Mouse (Mus musculus) naive thymus-derived CD4-positive, alpha-beta T cell, adult 2 months (primary cell): Measurements from ENCODE around the gene Tbc1d8.

Experiments used
- DNase-seq: peaks from one replicate; pipeline ENCODE4 v3.0.0-alpha.2; 2011; ENCODE audit warnings: low read depth

Gene Tbc1d8

DNA sequence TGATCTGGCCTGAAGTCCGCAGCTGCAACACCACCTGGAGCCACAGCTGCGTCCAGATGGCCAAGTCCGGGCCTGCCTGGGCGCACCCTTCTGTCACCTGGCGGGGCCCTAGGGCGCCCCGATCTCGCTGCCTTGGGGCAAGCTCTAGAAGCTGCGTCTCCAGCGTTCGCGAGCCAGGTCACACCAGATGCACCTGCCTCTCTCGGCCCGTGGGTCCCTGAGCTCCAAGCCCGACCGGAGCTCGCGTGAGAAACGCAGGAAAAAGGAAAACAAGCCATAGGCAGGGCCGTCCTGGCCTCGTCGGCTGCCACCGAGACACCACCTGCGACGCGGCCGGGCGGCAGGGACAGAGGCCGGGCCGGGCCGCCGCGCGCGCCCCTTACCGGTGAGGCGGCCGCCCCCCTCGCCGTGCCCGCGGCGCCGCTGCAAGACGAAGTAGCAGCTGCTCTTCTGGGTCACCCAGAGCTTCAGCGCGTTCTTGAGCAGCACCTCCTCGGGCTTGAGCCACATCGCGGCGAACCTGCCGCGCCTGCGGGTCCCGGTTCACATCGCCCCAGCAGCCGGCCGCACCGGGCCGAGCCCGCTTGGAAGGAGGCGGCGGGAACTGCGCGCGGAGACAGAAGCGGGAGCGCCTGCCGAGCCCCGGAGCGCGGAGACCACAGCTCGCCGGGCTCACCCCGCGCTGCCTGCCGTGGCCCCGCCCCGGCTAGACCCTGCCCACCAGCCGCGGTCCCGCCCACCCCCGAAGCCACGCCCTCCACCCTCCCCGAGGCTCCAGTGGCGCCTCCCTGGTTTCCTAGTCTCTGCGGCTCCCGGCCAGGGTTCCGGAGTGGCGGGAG, at the start of gene Tbc1d8:
Gene Tbc1d8 (minus strand): TSS at position 699 of the 839 bp plus-strand sequence.
- peak; percentile 81 for DNase-seq

- DNase-seq = no peak
Measured at GRCm38 (mm10) chr1:39528319-39528718, 49.8 kb upstream of the Tbc1d8 start.

DNA sequence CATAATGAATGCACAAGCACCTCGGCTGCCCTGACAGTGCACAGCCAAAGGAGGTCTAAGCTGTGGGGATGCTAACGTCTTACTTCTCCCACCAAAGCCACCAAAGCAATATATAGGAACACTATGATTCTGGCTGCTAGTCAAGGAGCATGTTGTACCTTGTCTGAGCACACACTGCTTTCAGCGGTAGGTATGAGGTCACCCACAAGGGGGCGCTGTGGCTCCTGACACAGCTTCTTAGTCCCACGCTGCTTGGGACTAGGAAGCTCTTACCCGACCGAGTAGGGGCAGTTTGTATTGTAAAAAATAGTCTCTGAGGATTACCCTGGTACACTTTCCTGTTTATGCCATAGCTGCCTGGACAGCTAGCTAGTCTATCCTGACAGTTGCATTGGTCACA, 48.9 kb upstream of the Tbc1d8 start:
- DNase-seq = peak; percentile 90

DNA sequence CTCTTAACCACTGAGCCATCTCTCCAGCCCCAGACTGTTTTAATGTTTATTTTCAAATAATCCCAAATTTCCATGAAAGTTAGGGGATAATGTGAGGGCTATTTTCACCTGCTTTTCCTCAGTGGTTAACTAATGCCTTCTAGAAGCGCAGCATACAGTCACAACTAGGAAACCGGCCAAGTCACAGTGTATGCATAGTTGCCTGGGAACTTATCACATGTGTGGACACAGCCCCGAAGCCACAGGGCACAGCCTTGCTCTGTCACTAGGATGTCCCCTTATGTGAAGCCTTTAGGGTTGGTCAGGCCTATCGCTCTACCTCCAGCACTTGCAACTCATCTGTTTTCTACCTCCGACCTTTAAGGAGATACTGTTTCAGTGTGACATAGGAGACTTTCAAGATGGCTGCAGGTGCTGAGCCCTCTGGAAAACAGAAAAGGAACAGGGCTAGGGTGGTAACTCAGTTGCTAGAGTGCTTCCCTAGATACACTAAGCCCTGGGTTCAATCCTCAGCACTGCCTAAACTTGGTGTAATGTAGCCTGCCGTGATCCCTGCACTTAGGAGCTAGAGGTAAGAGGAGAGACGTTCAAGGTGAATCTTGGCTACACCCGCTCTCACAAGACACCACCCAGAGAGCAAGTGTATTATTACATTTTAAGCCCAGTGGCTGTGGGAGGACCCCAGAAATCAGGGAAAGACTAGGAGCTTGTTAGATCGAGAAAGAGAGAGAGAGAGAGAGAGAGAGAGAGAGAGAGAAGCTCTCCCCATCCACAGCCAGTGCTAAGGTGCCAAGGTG, 48.0 kb upstream of the Tbc1d8 start:
- no peak for DNase-seq

GRCm38 (mm10) chr1:39525763-39526162, 47.2 kb upstream of the Tbc1d8 start:
- no peak for DNase-seq

GRCm38 (mm10) chr1:39522519-39522918, 44.0 kb upstream of the Tbc1d8 start:
- DNase-seq = peak; percentile 68

GRCm38 (mm10) chr1:39521326-39521725, 42.8 kb upstream of the Tbc1d8 start:
- DNase-seq = no peak

- DNase-seq = no peak
Measured at GRCm38 (mm10) chr1:39515303-39515991, 36.9 kb upstream of the Tbc1d8 start.

- DNase-seq = no peak
Measured at GRCm38 (mm10) chr1:39512183-39512582, 33.6 kb upstream of the Tbc1d8 start.

GRCm38 (mm10) chr1:39511775-39512174, 33.2 kb upstream of the Tbc1d8 start:
- no peak for DNase-seq

GRCm38 (mm10) chr1:39505600-39505999, 27.0 kb upstream of the Tbc1d8 start:
- DNase-seq = no peak

GRCm38 (mm10) chr1:39504261-39504660, 25.7 kb upstream of the Tbc1d8 start:
- peak; percentile 29 for DNase-seq

GRCm38 (mm10) chr1:39502817-39503633, 24.5 kb upstream of the Tbc1d8 start:
- DNase-seq = peak; percentile 33

- DNase-seq = no peak
Measured at GRCm38 (mm10) chr1:39499485-39499941, 21.0 kb upstream of the Tbc1d8 start.

- DNase-seq = no peak
Measured at GRCm38 (mm10) chr1:39497748-39498147, 19.2 kb upstream of the Tbc1d8 start.

- no peak for DNase-seq
Measured at GRCm38 (mm10) chr1:39496995-39497394, 18.4 kb upstream of the Tbc1d8 start.

- no peak for DNase-seq
Measured at GRCm38 (mm10) chr1:39493664-39494063, 15.1 kb upstream of the Tbc1d8 start.

DNA sequence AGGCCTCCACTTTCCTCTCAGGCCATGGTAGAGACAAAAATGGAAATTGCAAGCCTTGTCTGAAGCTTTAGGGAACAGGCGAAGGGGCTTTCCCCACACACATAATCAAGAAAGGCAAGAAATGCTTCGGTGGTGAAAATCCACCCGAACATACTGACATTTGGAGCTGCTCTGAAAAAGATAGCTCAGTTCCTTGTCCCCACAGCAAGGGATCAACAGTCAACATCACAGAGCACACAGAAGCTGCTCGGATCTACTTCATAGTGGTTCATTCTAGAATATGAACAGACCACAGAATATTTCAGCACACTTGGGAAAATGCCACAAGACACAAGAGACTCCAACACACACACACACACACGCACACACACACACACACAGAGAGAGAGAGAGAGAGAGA, 14.6 kb upstream of the Tbc1d8 start:
- no peak for DNase-seq

GRCm38 (mm10) chr1:39487370-39487769, 8.8 kb upstream of the Tbc1d8 start:
- no peak for DNase-seq

DNA sequence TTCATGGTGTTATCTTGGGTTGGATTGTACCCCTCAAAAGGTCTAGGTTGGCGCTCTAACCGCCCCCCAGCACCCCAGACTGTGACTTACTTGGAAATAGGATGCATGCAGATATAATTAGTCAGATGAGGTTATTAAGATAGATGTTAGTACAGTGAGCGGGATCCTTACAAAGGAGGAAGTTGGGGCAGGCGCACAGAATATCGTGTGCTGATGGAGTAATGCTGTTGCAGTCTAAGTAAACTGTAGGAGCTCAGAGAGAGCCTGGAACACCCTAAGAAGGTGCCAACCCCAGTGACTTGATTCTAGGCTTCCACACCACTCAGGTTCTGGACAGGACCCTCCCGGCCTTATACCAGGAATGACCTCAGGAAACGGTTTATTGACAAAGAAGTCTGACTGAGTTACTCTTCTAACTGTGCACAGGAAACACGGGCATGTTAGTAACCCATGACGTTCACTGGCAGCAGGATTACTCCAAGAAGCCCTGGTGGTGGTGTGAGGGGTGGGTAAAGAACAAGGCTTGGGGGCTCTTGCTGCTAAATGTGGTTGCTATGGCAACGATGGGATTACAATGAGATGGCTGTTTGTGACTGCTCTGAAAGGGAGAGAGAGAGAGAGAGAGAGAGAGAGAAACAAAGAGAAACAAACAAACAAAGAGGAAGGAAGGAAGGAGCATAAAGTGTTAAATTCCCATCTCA, 3.7 kb upstream of the Tbc1d8 start:
- no peak for DNase-seq

DNA sequence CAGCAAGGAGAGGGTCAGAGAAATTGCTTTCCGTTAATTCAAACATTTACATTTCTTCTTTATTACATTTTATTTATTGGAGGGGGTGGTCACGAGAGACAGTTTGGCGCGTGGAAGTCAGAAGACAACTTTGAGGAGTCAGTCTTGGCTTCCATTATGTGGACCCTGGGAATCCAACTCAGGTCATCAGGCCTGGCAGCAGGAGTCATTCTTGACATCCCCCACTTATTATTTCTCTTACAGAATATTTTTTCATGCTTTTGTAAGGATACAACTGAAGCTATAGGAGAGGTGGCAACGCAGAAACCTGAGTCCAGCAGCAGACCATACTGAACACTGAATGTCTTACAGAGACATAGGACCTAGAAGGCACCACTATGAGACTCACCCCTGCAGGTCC, 699 bp upstream of the Tbc1d8 start:
- no peak for DNase-seq
